Mouse (Mus musculus): ENCODE measurements around the gene Psma2. TPM values are rescaled to one million over a fixed set of nuclear protein-coding genes. Genes with fewer than 3 reads are reported as not detected.

The Psma2 gene
- polyA plus RNA-seq, 1 experiment, result 53.1 TPM

- 0 out of 2 replicates have a peak, but pooled peaks cover 3% of the 10 kb centered on the region for H3K4me1 ChIP-seq (ENCODE audit: control insufficient read depth, insufficient read depth, low read length)
- no peaks in the 10 kb centered on the region for H3K27me3 ChIP-seq (replicated peaks; ENCODE audit: control insufficient read depth, insufficient read depth, low read length)
- WGBS, result 18% methylated on average over 2 of the region's 2 CpGs
- no peak overlapping the region for H3K27ac ChIP-seq (ENCODE audit: insufficient read depth, low read depth, low read length)
- H3K4me3 ChIP-seq (ENCODE audit: insufficient read depth, low read depth, low read length), result no peak overlapping the region
- TF ChIP-seq CTCF (conservative IDR thresholded peaks at IDR 0.05; ENCODE audit: insufficient read depth, insufficient read length, low read depth, low read length), result peak; percentile 71
- TF ChIP-seq POLR2A (IDR thresholded peaks at IDR 0.05; ENCODE audit: low read depth, low read length), result no peak
- DNase-seq, result peak; percentile 81
- H3K36me3 ChIP-seq (ENCODE audit: control insufficient read depth, insufficient read depth, low read length), result peaks cover 6% of the 10 kb centered on the region
Observed at GRCm38 (mm10) chr13:14618724-14619123, 5.7 kb downstream of the Psma2 start.

GRCm38 (mm10) chr13:14629726-14630641, 16.9 kb downstream of the Psma2 start, which contains the start of gene AW209491:
Gene AW209491, plus strand, starts transcription at chr13:14630154.
- TF ChIP-seq CTCF (conservative IDR thresholded peaks at IDR 0.05; ENCODE audit: insufficient read depth, insufficient read length, low read depth, low read length), result no peak
- TF ChIP-seq POLR2A (IDR thresholded peaks at IDR 0.05; ENCODE audit: low read depth, low read length), result peak; percentile 74
- Histone ChIP-seq H3K4me1 (ENCODE audit: control insufficient read depth, insufficient read depth, low read length) (no peaks in the 10 kb centered on the region; the same call in 1 of the 2 replicates), H3K36me3 (ENCODE audit: control insufficient read depth, insufficient read depth, low read length) (peaks cover 9% of the 10 kb centered on the region; the same call in 1 of the 2 replicates), H3K4me3 (ENCODE audit: insufficient read depth, low read depth, low read length) (peak within 1 kb of the TSS; percentile 99), H3K27me3 (replicated peaks; ENCODE audit: control insufficient read depth, insufficient read depth, low read length) (no peaks in the 10 kb centered on the region), H3K27ac (ENCODE audit: insufficient read depth, low read depth, low read length) (peak within 1 kb of the TSS; percentile 74)
- peak; percentile 98 for DNase-seq
- WGBS, result under 1% methylated on average over 29 of the region's 29 CpGs

DNA sequence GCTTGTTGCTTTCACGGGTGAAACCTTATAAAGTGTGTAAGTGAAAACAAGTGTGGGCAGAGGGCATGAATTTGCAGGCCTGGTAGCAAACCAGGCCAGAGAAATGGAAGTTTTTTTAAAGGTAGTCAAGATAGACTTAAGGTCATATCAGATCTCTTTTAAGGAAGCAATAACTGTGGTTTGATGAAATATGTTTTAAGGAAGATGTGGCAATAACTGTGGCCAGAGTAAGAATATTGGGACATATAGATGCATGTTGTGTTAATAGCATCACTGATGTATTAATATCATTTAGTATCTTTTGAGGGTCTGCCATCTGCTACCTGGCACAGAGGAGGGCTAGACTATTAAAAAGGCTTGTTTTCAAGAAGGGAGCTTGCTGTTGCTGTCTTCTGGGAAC, 27.0 kb downstream of the Psma2 start:
- H3K27ac ChIP-seq (ENCODE audit: insufficient read depth, low read depth, low read length), result no peak overlapping the region
- WGBS, result 18% methylated on average over 1 of the region's 1 CpGs
- peaks cover 3% of the 10 kb centered on the region for H3K36me3 ChIP-seq (ENCODE audit: control insufficient read depth, insufficient read depth, low read length)
- no peak overlapping the region for H3K4me3 ChIP-seq (ENCODE audit: insufficient read depth, low read depth, low read length)
- H3K27me3 ChIP-seq (replicated peaks; ENCODE audit: control insufficient read depth, insufficient read depth, low read length), result no peaks in the 10 kb centered on the region
- no peaks in the 10 kb centered on the region for H3K4me1 ChIP-seq (ENCODE audit: control insufficient read depth, insufficient read depth, low read length)
- TF ChIP-seq POLR2A (IDR thresholded peaks at IDR 0.05; ENCODE audit: low read depth, low read length), result no peak
- no peak for TF ChIP-seq CTCF (conservative IDR thresholded peaks at IDR 0.05; ENCODE audit: insufficient read depth, insufficient read length, low read depth, low read length)
- DNase-seq, result no peak

GRCm38 (mm10) chr13:14649301-14649700, 36.3 kb downstream of the Psma2 start:
- peak; percentile 23 for DNase-seq
- Histone ChIP-seq H3K4me1 (ENCODE audit: control insufficient read depth, insufficient read depth, low read length) (no peaks in the 10 kb centered on the region), H3K27ac (ENCODE audit: insufficient read depth, low read depth, low read length) (no peak overlapping the region), H3K36me3 (ENCODE audit: control insufficient read depth, insufficient read depth, low read length) (no peaks in the 10 kb centered on the region), H3K4me3 (ENCODE audit: insufficient read depth, low read depth, low read length) (no peak overlapping the region), H3K27me3 (replicated peaks; ENCODE audit: control insufficient read depth, insufficient read depth, low read length) (no peaks in the 10 kb centered on the region)
- TF ChIP-seq CTCF (conservative IDR thresholded peaks at IDR 0.05; ENCODE audit: insufficient read depth, insufficient read length, low read depth, low read length), result no peak
- TF ChIP-seq POLR2A (IDR thresholded peaks at IDR 0.05; ENCODE audit: low read depth, low read length), result no peak
- WGBS, result 4% methylated on average over 1 of the region's 1 CpGs

DNA sequence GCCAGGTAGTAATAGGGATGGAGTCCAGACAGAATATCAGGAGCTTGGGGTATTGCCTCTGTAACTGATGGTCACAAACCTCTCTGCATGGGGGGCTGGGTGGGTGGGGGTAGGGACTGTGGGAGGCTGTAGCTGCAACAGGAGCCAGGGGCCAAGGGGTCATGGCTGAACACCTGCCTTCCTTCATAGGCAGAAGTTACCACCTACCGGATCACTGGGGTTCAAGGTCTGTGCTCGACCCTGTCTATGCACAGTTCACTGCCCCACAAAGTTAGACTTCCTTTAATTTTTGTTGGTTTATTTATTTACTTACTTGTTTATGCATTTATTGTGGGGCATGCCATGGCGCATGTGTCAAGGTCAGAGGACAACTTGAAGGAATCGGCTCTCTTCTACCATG, 54.1 kb downstream of the Psma2 start:
- TF ChIP-seq POLR2A (IDR thresholded peaks at IDR 0.05; ENCODE audit: low read depth, low read length), result no peak
- no peak for TF ChIP-seq CTCF (conservative IDR thresholded peaks at IDR 0.05; ENCODE audit: insufficient read depth, insufficient read length, low read depth, low read length)
- peak; percentile 13 for DNase-seq
- H3K27me3 ChIP-seq (replicated peaks; ENCODE audit: control insufficient read depth, insufficient read depth, low read length), result no peaks in the 10 kb centered on the region
- no peak overlapping the region for H3K27ac ChIP-seq (ENCODE audit: insufficient read depth, low read depth, low read length)
- H3K4me1 ChIP-seq (ENCODE audit: control insufficient read depth, insufficient read depth, low read length), result no peaks in the 10 kb centered on the region
- no peaks in the 10 kb centered on the region for H3K36me3 ChIP-seq (ENCODE audit: control insufficient read depth, insufficient read depth, low read length)
- no peak overlapping the region for H3K4me3 ChIP-seq (ENCODE audit: insufficient read depth, low read depth, low read length)
- WGBS, result 36% methylated on average over 4 of the region's 4 CpGs

GRCm38 (mm10) chr13:14670342-14670741, 57.3 kb downstream of the Psma2 start:
- H3K4me3 ChIP-seq (ENCODE audit: insufficient read depth, low read depth, low read length), result no peak overlapping the region
- no peaks in the 10 kb centered on the region for H3K36me3 ChIP-seq (ENCODE audit: control insufficient read depth, insufficient read depth, low read length)
- no peaks in the 10 kb centered on the region for H3K4me1 ChIP-seq (ENCODE audit: control insufficient read depth, insufficient read depth, low read length)
- H3K27ac ChIP-seq (ENCODE audit: insufficient read depth, low read depth, low read length), result no peak overlapping the region
- TF ChIP-seq POLR2A (IDR thresholded peaks at IDR 0.05; ENCODE audit: low read depth, low read length), result no peak
- no peak for TF ChIP-seq CTCF (conservative IDR thresholded peaks at IDR 0.05; ENCODE audit: insufficient read depth, insufficient read length, low read depth, low read length)
- DNase-seq, result peak; percentile 8
- 14% methylated on average over 2 of the region's 2 CpGs for WGBS
- no peaks in the 10 kb centered on the region for H3K27me3 ChIP-seq (replicated peaks; ENCODE audit: control insufficient read depth, insufficient read depth, low read length)

GRCm38 (mm10) chr13:14688955-14689354, 75.9 kb downstream of the Psma2 start:
- DNase-seq, result no peak
- Histone ChIP-seq H3K4me3 (ENCODE audit: insufficient read depth, low read depth, low read length) (no peak overlapping the region), H3K27ac (ENCODE audit: insufficient read depth, low read depth, low read length) (no peak overlapping the region), H3K27me3 (replicated peaks; ENCODE audit: control insufficient read depth, insufficient read depth, low read length) (no peaks in the 10 kb centered on the region), H3K4me1 (ENCODE audit: control insufficient read depth, insufficient read depth, low read length) (no peaks in the 10 kb centered on the region), H3K36me3 (ENCODE audit: control insufficient read depth, insufficient read depth, low read length) (no peaks in the 10 kb centered on the region)
- TF ChIP-seq CTCF (conservative IDR thresholded peaks at IDR 0.05; ENCODE audit: insufficient read depth, insufficient read length, low read depth, low read length), result no peak
- WGBS, result 62% methylated on average over 3 of the region's 3 CpGs
